Mouse (Mus musculus) right cerebral cortex, postnatal 10 days (tissue): ENCODE measurements at regions not wholly inside any gene's neighbourhood (a gene's known extent, or its start where the extent isn't known, plus 50 kb on each side); places are given as distances from the start of the nearest gene placed in this dataset.
A peak's percentile ranks its signal among the peaks of the same experiment; 100 is the strongest.

Source experiments
- DNase-seq, 2 experiments: peaks; one replicate each; pipeline ENCODE4 v3.0.0; 2021; ENCODE audit warnings: low spot score in 2 of 2

DNA sequence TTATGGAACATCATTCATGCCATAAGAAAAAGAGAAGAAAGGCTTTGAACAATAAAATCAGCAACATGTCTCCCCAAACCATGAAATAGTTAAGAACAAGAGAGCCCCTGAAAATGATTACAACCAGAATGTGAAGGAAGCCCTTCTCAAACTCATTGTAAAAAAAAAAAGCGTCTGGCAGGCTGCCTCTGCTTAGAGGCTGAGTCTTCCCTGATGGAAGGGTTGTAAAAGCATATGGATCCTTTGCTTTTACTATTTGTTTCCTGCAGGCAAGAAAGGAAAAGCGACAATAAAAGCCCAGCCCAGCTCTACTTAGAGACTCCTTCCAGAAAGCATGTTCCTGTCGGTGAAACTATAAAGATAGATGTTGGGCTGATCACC, 461.2 kb upstream of the Cited2 start:
- no peak for DNase-seq

DNA sequence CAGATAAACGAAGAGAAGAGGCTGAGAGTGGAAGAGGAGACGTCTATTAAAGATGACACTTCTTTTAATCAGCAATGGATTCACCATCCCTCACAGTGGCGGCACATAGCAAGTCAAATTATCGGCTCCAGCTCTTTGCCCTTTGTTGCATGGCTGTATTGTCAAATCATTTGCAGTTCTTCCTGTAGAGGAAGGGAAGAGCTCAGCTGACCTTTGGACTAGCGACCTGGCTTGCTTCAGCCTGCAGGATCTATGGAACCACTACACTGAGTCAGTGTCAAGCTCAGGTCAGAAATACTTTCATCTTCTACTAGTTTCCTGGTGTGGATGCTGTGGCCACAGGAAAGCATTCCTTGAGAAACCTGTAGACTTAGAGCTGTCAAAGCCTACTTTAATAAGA, 450.4 kb upstream of the Cited2 start:
- no peak for DNase-seq

DNA sequence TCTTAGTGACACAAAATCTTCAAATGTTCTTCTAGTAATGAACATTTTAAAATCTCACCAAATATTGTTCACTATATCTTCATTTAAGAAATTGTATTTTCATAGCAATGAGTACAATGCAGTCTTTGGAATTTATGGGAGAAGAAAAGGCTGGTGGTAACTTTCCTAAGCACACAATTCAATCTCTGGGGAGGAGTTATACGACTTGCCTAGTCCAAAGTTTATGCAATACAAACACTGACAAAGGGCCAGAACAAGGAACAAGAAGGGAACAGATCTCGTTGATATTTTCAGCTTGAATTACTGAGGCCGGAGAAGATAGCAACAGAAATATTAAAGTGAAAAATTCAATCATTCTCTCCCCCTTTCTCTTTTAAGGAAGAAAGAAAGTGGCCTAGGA, 449.2 kb upstream of the Cited2 start:
- DNase-seq, result no peak

DNA sequence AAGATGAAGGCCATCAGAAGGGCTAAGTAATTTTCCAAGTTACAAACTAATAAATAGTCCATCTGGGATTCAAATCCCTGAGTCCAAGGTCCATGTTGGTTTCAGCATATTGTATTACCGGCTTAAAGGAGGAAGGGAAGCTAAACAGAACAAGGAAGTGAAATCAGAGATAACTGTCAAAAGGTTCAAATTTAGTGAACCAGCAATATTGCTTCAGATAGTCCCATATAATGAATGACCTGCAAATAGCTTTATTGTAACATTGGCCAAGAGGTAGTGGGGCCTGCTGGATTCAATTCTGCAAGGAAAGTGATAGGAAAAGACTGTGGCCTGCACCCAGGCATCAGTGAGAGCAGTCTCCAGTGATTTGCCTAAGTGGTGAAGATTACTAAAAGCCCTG, 447.8 kb upstream of the Cited2 start:
- DNase-seq, result no peak

DNA sequence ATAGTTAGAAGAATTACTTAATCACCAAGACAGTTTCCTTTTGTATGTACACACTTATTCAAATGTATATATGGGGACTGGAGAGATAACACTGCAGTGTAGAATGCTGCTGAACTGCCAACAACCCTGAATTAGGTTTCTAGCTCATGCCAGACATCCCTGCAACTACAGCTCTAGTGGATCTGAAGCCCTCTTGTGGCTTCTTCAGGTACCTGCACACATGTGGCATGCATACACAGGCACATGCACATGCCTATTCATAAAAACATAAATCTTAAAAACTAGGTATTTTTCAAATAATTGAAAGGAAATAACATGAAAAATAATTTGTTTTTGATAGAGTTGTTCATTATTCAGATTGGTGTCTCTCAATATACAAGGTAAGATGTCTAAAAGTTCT, 445.1 kb upstream of the Cited2 start:
- DNase-seq, result no peak

DNA sequence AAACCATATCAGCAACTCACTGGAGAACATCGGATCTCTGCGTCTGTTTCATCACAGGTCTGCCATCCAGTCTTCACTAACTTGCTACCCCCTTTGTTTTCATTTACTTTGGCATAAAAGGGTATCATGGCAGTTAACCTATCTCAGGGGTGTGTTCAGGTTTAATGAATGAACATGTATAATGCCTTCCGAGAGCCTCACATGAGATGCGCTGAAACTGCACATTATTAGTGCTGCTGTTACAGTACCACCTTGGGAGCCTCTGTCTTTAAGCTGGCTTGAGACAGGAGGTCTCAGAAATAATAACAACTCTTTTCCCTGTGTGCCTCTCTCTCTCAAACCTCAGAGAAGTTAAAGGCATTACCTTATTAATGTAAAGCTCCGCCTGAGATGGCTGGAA, 438.2 kb upstream of the Cited2 start:
- no peak for DNase-seq

DNA sequence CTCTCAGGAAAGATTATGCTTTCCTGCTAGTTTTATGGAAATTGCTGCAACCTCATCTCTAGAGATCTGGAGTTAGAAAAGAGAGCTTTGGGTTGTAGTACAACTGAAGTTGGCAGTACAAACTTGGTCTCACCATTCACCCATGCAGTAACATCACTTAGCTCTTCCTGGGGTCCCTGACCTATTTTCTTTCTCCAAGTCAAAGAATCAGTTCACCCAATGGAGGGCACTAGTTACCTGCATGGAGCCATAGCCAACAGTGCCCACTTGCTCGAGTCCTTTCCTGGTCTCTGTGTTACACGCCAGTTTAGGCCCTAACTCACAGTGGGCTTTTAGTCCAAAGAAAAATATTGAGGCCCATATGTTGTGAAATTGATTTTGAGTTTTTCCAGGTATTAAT, 435.9 kb upstream of the Cited2 start:
- no peak for DNase-seq

DNA sequence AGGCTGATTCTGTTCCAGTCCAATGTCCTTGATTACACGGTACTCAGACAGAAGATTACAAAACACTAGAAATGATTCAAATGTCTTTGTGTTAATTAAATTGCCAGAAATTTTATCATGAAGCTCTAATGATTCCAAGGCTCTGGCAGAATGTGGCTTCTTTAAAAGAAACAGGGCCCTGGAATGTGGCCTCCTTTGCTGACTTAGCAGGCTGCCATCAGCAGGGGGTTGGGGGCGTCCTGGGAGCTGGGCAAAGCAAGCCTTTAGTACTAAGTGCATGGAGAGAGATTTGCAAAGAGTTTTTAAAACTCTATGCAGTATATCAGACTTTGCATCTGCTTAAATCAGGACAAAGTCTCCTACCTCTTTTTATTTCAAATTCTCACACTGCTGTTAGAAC, 434.8 kb upstream of the Cited2 start:
- peak in 1 of 2 experiments; percentile 24 for DNase-seq

DNA sequence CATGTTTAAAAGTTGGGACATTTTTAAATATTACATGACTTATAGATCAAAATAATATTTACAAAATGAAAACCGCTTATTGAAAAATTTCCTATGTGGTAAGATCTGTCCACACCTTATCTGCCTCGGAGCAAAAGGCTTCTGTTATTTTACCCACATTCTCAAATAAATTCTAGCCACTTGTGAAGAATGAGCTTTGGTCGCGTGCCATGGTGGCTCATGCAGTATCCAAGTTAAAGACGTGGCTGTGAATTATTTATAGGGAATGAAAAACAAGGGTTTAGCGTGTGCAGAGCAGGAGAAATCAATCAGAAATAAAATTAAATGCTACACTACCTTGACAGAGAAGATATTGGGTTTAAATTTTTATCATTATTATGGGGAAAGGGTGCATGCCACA, 430.7 kb upstream of the Cited2 start:
- DNase-seq, result peak in 1 of 2 experiments; percentile 25

DNA sequence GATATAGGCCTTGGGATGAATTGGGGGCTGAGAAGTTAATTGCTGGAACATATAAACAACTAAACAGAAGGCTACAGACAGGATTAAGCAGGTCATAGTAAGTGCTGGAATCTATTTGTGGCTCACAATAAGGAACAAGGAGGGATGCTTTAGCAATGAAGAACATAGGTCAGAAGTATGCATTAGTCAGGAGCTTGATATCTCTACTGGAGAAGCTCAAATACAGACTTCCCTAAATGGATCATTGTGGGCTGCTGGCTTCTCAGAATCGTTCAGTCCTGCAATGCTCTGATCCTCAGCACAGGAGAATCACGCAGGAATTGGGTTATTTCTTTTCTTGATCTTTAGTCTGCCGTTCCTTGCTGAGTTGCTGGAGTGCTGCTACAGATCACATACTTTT, 428.6 kb upstream of the Cited2 start:
- no peak for DNase-seq

DNA sequence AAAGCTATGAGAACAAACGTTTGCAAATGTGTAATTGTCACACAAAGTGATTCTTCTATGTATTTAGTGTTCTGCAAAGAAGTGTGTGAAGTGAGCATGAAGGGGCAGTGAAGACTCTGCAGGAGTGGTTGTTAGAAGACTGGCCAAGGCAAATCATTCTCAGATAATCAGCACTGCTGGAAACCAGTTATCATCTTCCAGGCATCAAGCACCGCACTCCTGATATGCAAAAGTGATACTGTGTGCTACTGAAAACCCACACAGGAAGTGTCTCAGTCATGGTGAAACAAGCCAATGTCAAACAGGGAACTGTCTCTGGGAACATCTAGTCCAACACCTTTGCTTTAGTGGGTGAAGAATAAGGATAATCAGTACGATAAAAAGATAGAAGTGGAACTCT, 427.9 kb upstream of the Cited2 start:
- DNase-seq, result no peak

DNA sequence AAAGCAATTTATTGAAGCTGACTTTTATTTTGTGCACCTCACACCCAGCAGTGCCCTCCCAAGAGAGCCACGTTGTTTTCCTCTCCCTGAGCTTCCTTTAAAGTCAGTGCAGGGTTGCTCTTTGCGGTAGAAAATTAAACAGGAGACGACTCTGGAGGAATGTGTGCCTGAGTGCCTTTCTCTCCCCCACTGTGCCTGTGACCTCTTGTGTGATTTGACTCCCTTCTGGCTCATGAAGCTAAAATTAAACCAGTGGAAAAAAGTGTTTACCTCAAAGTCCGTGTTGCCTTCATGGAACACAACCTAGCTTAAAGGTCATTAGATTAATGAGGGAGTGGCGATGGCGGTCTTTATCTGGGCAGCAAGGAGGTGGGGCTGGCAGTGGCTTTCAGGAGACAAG, 423.4 kb upstream of the Cited2 start:
- DNase-seq, result no peak

DNA sequence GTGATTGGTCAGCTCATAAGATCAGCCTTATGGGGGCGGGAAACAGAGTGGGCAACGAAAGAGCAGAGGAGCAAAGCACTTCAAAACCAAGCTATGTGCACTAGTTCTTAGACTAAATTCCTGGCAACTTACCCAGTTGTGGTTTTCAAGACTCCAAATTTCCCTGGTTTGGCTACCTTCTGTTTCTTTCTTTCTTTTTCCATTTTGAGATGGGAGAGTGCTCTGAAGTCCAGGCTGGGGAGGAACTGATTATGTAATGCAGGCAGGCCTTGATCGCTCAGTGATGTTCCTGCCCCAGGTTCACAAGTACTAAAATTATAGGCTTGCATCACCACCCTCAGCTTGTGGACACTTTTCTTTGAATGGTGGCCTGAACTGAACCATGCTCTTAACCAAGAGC, 396.3 kb upstream of the Cited2 start:
- DNase-seq, result no peak

DNA sequence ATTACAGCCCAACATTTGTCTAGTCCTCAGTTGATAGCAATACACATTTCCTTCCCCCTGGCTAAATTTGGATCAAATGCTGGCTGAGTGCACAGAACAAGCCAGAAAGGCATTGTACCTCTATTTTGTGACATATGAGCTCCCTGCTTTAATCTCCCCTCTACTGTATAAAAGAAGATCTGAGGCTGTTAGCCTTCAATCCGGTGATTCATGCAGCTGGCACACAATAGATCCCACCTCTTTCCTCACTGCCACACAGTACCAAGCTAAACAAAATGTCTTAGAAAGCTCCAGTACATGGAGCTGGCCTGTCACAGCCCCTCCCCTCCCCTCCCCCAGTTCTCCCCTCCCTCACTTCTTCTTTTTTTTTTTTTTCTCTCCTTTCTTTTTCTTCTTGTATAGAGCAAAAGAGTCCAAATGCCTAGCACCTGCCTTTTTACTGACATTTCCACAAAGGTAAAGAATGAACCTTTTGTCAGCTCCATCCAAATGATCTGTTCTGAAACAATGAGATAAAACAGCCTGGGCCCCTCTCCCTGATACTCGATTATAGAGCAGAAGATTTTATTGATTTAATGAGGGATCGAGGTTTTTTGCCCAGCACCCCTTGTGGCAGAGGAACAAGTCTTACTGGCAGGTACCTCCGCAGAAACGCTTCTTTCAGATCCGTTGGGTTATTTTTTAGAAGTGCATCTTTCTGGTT, 392.0 kb upstream of the Cited2 start:
- no peak for DNase-seq

DNA sequence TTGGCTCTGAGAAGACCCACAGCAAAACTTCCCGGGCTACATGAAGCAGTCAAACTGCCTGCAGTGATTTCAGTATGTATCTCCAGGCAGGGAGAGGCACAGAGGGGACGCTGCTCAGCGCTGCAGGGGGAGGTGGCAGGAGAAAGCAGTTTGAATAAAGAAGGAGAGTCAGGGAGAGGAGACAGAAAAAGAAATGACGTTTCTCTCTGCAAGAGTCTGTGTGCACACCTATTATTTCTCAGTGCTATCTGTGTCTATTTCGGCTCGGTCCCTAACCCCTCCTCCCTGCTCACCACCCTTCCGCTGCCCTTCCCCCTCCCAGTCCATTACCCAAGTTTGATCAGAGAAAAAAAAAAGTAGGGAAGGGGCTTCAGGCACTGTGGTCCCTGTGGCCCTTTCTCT, 391.4 kb upstream of the Cited2 start:
- DNase-seq, result peak; percentile 53 to 59

DNA sequence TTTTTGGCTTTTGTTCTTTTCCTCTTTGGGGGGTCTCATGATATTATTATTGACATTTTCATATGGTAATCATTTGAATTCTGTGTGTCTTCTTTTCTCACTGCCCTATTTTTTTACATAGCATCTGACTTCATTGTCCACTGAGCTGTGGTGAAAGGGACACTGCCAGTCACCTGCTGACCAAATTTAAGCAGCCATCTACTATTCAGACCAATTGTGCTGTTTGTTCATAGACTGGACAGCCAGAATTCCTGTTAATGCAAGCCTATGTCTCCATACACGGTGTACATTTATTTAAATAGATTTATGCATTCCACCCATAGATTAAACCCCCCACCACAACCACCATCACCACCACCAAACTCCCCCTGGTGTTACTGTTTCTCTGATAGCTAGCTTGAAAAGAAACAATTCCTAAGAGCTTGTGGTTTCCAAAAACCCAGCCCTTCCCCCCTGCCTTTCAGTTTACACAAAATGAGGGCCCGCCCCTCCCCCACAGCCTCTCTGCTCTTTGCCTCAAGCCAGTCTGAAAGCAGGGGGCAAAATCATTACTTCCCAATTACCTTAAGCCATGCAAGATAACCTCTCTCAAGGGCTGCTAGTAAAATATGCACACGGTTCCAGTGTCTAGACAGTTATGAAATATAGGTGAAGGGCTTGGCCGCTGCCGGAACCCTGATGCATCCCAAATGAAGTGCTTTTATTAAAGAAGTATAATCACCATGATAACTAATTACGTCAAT, 390.8 kb upstream of the Cited2 start:
- DNase-seq, result no peak

DNA sequence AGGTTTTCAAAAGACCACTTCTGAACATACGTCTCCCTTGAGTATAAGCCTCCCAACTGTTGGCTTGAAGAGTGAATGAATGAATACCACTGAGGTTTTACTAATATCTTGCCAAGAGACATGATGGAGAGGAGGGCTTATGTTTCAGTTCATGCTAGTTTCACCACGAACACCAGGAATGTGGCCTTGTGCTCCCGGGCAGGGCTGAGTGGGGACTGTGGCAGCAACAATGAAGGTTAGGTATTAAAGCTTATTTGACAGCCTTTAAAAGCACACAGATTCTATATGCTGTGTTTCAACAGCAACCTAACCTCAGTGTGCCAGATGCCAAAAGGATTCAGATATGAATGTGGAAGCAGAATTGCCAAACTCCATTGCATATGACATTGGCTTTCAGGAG, 390.0 kb upstream of the Cited2 start:
- DNase-seq, result no peak

DNA sequence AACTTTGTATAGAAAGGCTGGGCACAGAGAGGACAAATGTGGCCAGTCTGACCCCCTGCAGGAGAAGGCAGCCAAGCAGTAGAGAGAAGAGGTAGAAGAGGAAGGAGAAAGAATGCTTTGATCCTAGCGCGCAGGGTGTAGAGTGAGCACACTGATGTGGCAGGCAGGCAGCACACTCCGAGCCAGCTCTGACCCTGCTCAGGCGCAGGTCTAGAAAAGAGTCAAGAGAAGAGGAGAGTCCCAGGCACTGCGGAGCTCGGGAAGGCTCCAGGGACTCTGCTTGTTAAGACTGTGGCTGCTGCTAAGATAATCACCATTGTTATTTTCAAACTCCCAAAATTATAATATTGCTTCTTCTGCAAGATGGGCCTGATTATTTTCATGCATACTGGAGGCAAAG, 389.3 kb upstream of the Cited2 start:
- no peak for DNase-seq

DNA sequence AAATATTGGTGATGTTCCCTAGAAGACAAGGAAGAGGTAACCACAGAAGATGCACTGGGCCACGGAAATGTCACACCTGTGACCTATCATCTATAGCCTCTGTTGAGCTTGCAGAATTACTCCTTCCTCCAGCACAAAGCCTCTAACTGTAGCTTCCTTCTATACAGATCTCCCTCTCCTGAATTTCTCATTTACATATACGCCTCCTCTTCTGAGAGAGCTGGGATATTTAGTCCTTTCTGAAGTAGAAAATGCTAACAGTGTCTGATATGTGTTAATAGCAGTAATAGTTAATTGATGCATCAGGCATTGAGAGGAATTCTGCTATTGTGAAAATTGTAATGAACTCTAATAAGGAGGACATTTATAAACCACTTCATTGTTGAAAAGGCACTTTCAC, 385.8 kb upstream of the Cited2 start:
- DNase-seq, result no peak

DNA sequence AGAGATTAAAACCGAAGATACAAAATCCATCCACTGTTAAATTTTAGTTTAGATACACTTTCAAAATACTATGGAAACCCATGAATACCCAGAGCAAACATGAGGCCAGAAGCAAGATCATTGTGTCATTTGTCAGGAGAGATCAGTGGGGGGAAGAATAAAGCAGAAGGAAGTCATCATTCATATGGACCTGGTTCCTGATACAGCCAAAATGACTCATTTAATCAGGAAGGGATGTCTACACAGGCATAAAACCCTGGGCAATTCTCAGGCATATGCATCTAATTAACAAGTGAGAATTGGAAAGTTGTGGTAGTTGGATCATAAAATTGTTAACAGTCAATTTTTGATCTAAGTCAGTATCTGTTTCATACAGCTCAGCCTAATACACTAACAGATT, 379.2 kb upstream of the Cited2 start:
- no peak for DNase-seq

DNA sequence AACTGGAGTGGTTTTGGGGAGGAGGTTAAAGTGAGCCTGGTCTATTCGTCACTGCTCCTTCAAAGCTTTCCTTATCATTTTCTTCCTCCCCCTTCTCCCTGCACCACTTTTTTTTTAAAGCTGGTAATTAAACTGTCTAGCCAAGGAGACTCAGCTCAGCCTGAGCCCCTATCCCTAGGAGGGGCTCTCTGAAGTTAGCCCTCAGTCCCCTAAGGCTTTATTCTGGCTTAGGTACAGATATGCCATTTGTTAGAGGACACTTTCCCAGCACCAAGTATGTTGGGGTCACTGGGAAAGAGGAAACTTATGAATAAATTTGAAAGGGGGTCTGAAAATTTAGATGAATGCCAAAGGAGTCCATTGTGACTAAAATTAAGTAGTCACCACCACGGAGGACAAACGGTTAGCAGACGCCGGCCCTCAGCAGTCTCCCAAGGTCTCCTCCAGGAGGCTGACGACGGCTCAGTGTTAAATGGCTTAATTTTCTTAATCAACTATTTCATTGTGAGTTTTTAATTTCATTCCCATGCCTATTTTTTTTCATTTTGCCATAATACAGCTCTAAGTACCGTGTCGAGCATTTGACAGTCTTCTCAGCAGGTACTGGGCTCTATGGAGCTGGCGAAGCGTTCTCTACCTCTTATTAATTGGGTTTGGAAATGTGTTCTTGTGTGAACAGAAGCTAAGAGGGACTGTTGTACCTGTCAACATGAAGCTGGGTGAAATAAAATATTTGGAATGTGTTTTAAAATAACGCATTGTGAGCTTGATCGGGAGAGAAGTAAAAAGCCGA, 370.6 kb upstream of the Cited2 start:
- DNase-seq, result no peak

DNA sequence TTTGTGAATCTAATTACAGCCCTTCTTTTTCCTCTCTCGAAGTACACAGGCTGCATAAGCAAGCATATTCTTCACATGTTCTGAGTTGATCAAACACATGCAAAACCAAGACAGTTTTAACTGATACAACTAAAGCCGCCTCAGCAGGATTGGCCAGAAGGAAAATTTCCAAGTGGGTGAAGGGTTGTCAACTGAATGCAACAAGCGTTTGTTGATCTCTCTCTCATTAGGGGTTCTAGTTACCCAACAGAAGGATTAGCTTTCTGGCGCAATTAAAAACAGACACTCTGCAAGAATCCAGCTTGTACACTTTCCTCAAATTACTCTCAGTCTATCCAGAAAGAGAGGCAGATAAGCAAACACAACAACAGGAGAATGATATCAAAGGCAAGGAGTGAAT, 367.5 kb upstream of the Cited2 start:
- DNase-seq, result no peak

DNA sequence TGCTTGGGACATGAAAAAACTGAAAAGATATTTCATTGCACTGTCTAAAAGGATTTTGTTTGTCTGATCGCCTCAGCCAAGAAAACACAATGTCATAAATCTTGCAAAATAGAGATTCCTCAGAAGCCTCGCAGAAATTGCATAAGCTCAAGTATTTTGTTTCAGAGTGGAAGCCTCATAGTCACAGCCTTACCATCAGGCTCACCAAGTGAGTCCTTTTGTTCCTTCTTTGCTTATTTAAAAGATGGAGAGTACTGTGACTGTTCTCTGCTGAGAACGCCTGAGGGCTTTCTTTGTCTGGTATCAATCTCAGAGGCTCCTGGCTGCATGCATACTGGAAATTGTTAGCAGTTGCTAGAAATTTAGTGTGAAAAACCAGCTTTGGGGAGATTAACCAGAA, 367.0 kb upstream of the Cited2 start:
- no peak for DNase-seq
